Comparison of ENCODE assay signal across 16 mouse cellular contexts in the genomic region with DNA sequence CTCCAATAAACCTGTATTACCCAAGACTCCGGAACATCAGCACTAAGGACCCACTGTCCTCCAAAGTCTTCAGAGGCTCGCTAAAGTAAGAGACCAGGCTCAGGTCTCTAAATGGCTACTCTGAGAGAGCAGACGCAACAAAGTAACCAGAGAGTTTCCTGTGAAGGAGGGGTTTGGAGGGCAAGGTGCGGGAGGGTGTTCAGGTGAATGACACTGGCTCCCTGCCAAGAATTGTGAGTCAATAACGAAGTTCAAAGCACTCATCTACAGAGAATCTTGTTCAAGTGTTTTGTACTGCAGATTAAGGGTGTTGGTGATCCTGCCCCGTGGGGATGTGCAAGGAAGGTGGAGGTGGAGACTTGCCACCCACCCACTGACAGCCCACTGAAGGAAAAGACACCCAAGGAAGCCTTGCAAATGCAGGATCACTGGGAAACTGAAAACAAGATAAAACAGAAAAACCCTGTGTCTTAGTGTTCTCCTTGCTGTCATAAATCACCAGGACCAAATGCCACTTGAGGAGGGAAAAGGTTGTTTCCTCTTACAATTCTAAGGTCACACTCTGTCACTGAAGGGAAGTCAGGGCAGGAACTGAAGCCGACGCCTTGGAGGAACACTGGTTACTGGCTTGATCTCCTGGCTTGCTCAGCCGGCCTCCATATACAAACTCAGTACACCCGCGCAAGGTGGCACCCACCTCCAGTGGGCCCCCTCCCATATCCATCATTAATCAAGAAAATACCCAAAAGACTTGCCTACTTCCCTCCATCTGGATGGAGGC. TPM values are rescaled to one million over a fixed set of nuclear protein-coding genes. Genes with fewer than 3 reads are reported as not detected.
DNase-seq lines count a peak whose midpoint lies in the region; ATAC-seq lines count a peak whose summit lies in the region.
"Had no signal": no experiment of that assay in that cellular context is flagged by ENCODE, and none has a peak within 500 bp of the region (broad histone marks: within the 10 kb centered on the region; RNA-seq: fewer than 3 reads in every experiment).

No protein-coding gene starts in this region.

- 78% methylated on average over 11 of the region's 11 CpGs for WGBS in midbrain, embryonic 11.5 days
- 70% methylated on average over 11 of the region's 11 CpGs for WGBS in midbrain, embryonic 10.5 days
- 45% methylated on average over 11 of the region's 11 CpGs for WGBS in stomach, embryonic 15.5 days

- no peaks in the 10 kb centered on the region for H3K9me3 ChIP-seq in midbrain, embryonic 11.5 days (ENCODE audit: control insufficient read depth, low read length)
- no peaks in the 10 kb centered on the region for H3K9me3 ChIP-seq in midbrain, embryonic 10.5 days (replicated peaks)
- H3K9me3 ChIP-seq in stomach, embryonic 15.5 days: no peaks in the 10 kb centered on the region
- H3K9me3 ChIP-seq: forebrain, embryonic 15.5 days had no signal

- DNase-seq in CD4-positive, CD25-positive, alpha-beta regulatory T cell, adult 2 months (ENCODE audit: low read depth, low spot score): peak; percentile 5
- DNase-seq in midbrain, embryonic 11.5 days (ENCODE audit: low spot score, missing footprints): peak; percentile 12
- no peak for DNase-seq in midbrain, embryonic 10.5 days (ENCODE audit: low spot score)
- DNase-seq in kidney, adult 8-10 months: peak; percentile 17 to 20
- DNase-seq in layer of hippocampus, adult 11-12 months (ENCODE audit: low spot score): no peak
- DNase-seq in cerebellum, postnatal 4 days (ENCODE audit: low spot score in 2 of 2): no peak
- DNase-seq: adrenal gland, postnatal 36 days; gastrocnemius, adult 2 months; heart, postnatal 14 days; spleen, adult 18-20 months; thymus, adult 18-20 months had no signal

- H3K4me3 ChIP-seq in midbrain, embryonic 11.5 days (ENCODE audit: low read depth, low read length): no peak overlapping the region
- no peak overlapping the region for H3K4me3 ChIP-seq in midbrain, embryonic 10.5 days
- no peak overlapping the region for H3K4me3 ChIP-seq in stomach, embryonic 15.5 days (replicated peaks)
- H3K4me3 ChIP-seq: forebrain, embryonic 15.5 days; gastrocnemius, adult 2 months had no signal

- H3K27me3 ChIP-seq in midbrain, embryonic 11.5 days (ENCODE audit: control insufficient read depth, insufficient read depth, low read length): no peaks in the 10 kb centered on the region
- H3K27me3 ChIP-seq in midbrain, embryonic 10.5 days (ENCODE audit: low read depth, poor library complexity, severe bottlenecking): no peaks in the 10 kb centered on the region
- no peaks in the 10 kb centered on the region for H3K27me3 ChIP-seq in stomach, embryonic 15.5 days (replicated peaks)
- H3K27me3 ChIP-seq: forebrain, embryonic 15.5 days had no signal

- no peak overlapping the region for H3K4me2 ChIP-seq in midbrain, embryonic 11.5 days
- H3K4me2 ChIP-seq in stomach, embryonic 15.5 days: no peak overlapping the region
- H3K4me2 ChIP-seq: forebrain, embryonic 15.5 days had no signal

- H3K27ac ChIP-seq in midbrain, embryonic 11.5 days (ENCODE audit: low read depth, low read length): no peak overlapping the region
- H3K27ac ChIP-seq in midbrain, embryonic 10.5 days (replicated peaks): no peak overlapping the region
- no peak overlapping the region for H3K27ac ChIP-seq in stomach, embryonic 15.5 days
- H3K27ac ChIP-seq: forebrain, embryonic 15.5 days; gastrocnemius, adult 2 months; liver, embryonic 14.5 days had no signal

- H3K36me3 ChIP-seq in midbrain, embryonic 11.5 days (ENCODE audit: control insufficient read depth, insufficient read depth, low read length): no peaks in the 10 kb centered on the region
- no peaks in the 10 kb centered on the region for H3K36me3 ChIP-seq in midbrain, embryonic 10.5 days
- no peaks in the 10 kb centered on the region for H3K36me3 ChIP-seq in stomach, embryonic 15.5 days
- H3K36me3 ChIP-seq: forebrain, embryonic 15.5 days had no signal

- H3K9ac ChIP-seq in midbrain, embryonic 11.5 days (ENCODE audit: low read length): no peak overlapping the region
- H3K9ac ChIP-seq in stomach, embryonic 15.5 days: no peak overlapping the region
- H3K9ac ChIP-seq: forebrain, embryonic 15.5 days; liver, embryonic 14.5 days had no signal

- ATAC-seq in CD4-positive, CD25-positive, alpha-beta regulatory T cell, adult 4 months: no peak
- no peak for ATAC-seq in midbrain, embryonic 11.5 days (ENCODE audit: low FRiP score)
- peak; percentile 55; the same call in 1 of the 2 replicates for ATAC-seq in stomach, embryonic 15.5 days (ENCODE audit: insufficient read depth, low FRiP score, low read depth)
- ATAC-seq: forebrain, embryonic 15.5 days; hindbrain, embryonic 16.5 days had no signal

- no peaks in the 10 kb centered on the region for H3K4me1 ChIP-seq in midbrain, embryonic 11.5 days (ENCODE audit: control insufficient read depth, insufficient read depth, low read length)
- H3K4me1 ChIP-seq in midbrain, embryonic 10.5 days: no peaks in the 10 kb centered on the region
- H3K4me1 ChIP-seq in stomach, embryonic 15.5 days: 0 out of 2 replicates have a peak, but pooled peaks cover 4% of the 10 kb centered on the region
- H3K4me1 ChIP-seq: forebrain, embryonic 15.5 days had no signal

RNA-seq across cellular contexts. Expression of a gene that starts 30.8 kb away (rescaled TPM):
- polyA plus RNA-seq in CD4-positive, CD25-positive, alpha-beta regulatory T cell, adult 4 months (2017; shearing (Covaris generic)): not detected
- 3.4 and 4.8 TPM in 2 replicates for polyA plus RNA-seq in midbrain, embryonic 11.5 days (2014; fragmentation: Nextera tagmentation; extraction: Ambion mirVana)
- polyA plus RNA-seq in midbrain, embryonic 10.5 days (2016; fragmentation: Nextera tagmentation; extraction: Ambion mirVana): 9.7 and 11.0 TPM in 2 replicates
- polyA plus RNA-seq in stomach, embryonic 15.5 days (2015; fragmentation: Nextera tagmentation; extraction: Ambion mirVana): 17.4 and 20.9 TPM in 2 replicates

Comparison
In these comparisons a context has a peak if more than half of its experiments do, and no peak if none do; other contexts are left out.
1. DNase-seq: peak in CD4-positive, CD25-positive, alpha-beta regulatory T cell, adult 2 months (single experiment), midbrain, embryonic 11.5 days (single experiment) and kidney, adult 8-10 months (2 of 2); none in midbrain, embryonic 10.5 days (single experiment), layer of hippocampus, adult 11-12 months (single experiment) and cerebellum, postnatal 4 days (0 of 2).